Mouse (Mus musculus) neural tube, embryonic 15.5 days (tissue): ENCODE data around the gene Kdm2a. TPM values are rescaled to one million over a fixed set of nuclear protein-coding genes. Genes with fewer than 3 reads are reported as not detected.

ENCODE experiments used
- ATAC-seq: fragments of 200-750 bp; cut with Nextera tagmentation; 2 replicates; pipeline ENCODE4 v1.8.0; 2017; ENCODE audit warnings: mild to moderate bottlenecking, moderate TSS enrichment, moderate library complexity; ENCODE audit not compliant: low FRiP score
- H3K27ac ChIP-seq: fragments of 300-500 bp; sonication (generic); replicated peaks from 2 replicates; pipeline ENCODE4 v1.5.1; 2015; ENCODE audit warnings: mild to moderate bottlenecking, inconsistent platforms
- H3K27me3 ChIP-seq: fragments of 300-500 bp; sonication (generic); replicated peaks from 2 replicates; pipeline ENCODE4 v1.6.1; 2015; ENCODE audit warnings: inconsistent platforms
- H3K36me3 ChIP-seq: fragments of 300-500 bp; sonication (generic); 2 replicates; pipeline ENCODE4 v1.6.1; 2015; ENCODE audit warnings: inconsistent platforms
- H3K4me1 ChIP-seq: fragments of 300-500 bp; sonication (generic); 2 replicates; pipeline ENCODE4 v1.6.1; 2015; ENCODE audit warnings: inconsistent platforms
- H3K4me2 ChIP-seq: fragments of 300-500 bp; sonication (generic); 2 replicates; pipeline ENCODE4 v1.6.1; 2015; ENCODE audit warnings: inconsistent platforms, mild to moderate bottlenecking, moderate library complexity
- H3K4me3 ChIP-seq: fragments of 300-500 bp; sonication (generic); replicated peaks from 2 replicates; pipeline ENCODE4 v1.5.1; 2015; ENCODE audit warnings: mild to moderate bottlenecking, inconsistent platforms
- H3K9ac ChIP-seq: fragments of 300-500 bp; sonication (generic); replicated peaks from 2 replicates; pipeline ENCODE4 v1.6.1; 2015; ENCODE audit warnings: mild to moderate bottlenecking, inconsistent platforms
- H3K9me3 ChIP-seq: fragments of 300-500 bp; sonication (generic); replicated peaks from 2 replicates; pipeline ENCODE4 v1.6.1; 2016; ENCODE audit warnings: inconsistent platforms
- WGBS: fragments of 180-500 bp; shearing (Covaris S2); methylation state at CpG from one replicate; pipeline ENCODE4 v1.1.7; 2015; ENCODE audit warnings: mixed read lengths; 5-methylcytosine and 5-hydroxymethylcytosine counted together
- polyA plus RNA-seq: library from polyadenylated mRNA; unstranded; fragments of >200 nt; fragmentation: Nextera tagmentation; extraction: Ambion mirVana; gene quantifications from 2 replicates; pipeline ENCODE4 v1.2.1, GENCODE M21; 2015

Kdm2a gene
- polyA plus RNA-seq, 1 experiment from 2014 or later = 28.4 TPM

DNA sequence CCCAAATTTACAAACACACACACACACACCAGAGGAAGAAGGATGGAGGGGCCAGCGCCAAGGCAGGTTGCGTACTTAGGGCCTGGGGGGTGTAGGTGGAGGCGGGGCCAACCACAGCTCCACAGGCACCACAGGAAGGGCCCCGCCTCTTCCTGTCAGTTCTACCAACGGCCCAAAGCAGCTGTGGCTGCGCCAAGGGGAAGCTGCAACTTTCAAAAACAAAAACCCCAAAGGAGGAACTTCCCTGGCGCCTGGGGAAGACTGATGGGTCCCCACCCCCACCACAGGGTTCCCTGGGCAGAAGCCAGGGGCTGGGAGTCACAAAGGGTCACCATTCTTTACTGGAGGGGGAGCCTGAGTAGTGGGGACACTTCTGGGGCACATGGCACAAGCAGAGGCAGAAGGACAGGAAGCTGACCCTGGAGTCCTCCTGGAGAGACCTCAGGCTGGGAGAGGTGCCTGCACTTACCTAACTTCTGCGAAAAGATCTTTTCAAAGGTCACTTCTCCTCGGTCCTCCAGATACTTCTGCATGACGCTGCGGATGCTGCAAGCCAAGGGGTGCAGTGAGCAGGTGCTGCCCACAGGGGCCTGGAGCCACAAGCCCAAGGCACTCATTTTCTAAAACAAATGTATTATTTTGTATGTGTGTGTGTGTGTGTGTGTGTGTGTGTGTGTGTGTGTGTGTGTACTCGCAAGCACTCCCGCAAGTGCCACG lies 103.5 kb downstream of the Kdm2a start:
- H3K4me2 ChIP-seq = no peak overlapping the region
- no peak for ATAC-seq
- 68% methylated on average over 13 of the region's 14 CpGs for WGBS
- H3K9ac ChIP-seq = no peak overlapping the region
- H3K27me3 ChIP-seq = no peaks in the 10 kb centered on the region
- peak overlapping the region; percentile 18 for H3K27ac ChIP-seq
- peaks cover 16% of the 10 kb centered on the region for H3K4me1 ChIP-seq
- H3K9me3 ChIP-seq = no peaks in the 10 kb centered on the region
- H3K36me3 ChIP-seq = peaks cover 41% of the 10 kb centered on the region
- no peak overlapping the region for H3K4me3 ChIP-seq

DNA sequence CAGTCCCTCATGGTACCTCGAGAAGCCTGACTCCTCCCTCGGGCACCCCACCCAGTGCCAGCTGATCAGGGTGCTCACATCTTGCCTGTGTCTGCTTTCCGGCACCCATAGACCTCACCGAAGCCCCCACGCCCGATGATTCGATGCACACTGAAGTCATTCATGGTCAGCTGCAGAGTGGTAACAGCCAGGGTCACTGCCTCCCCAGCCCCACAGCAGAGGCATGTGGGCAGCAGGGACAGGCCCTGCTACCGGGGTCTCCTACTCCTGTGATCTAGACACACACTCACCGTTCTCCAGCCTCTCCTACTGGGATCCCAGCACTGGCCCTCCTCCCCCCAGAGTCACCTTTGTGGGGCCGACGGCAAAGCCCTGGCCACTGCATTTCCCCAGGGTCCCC lies 106.9 kb downstream of the Kdm2a start:
- Histone ChIP-seq H3K9ac (no peak overlapping the region), H3K4me1 (peaks cover 8% of the 10 kb centered on the region; the same call in 1 of the 2 replicates), H3K4me3 (no peak overlapping the region), H3K36me3 (peaks cover 73% of the 10 kb centered on the region), H3K27me3 (no peaks in the 10 kb centered on the region), H3K27ac (no peak overlapping the region), H3K9me3 (no peaks in the 10 kb centered on the region), H3K4me2 (no peak overlapping the region)
- WGBS = 90% methylated on average over 11 of the region's 11 CpGs
- no peak for ATAC-seq

DNA sequence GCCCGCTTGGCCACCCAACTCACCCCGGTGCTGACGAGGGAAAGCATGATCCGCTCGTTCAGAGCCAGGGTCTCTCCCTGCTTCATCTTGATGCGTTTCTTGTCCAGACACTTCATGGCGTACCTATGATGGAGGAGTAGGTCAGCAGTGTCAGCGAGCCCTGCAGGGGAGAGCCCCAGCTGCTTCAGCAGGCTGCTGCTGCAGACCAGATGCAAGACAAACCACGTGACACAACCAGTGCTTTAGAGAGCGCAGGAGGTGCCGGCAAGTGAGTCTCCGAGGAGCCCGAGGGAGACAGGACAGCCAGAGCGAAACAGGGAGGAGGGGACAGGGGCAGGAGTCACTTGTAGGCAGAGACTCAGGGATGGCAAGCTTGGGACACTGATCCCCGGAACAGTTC lies 107.3 kb downstream of the Kdm2a start:
- WGBS = 79% methylated on average over 15 of the region's 15 CpGs
- Histone ChIP-seq H3K9me3 (no peaks in the 10 kb centered on the region), H3K27me3 (no peaks in the 10 kb centered on the region), H3K36me3 (peaks cover 77% of the 10 kb centered on the region), H3K27ac (no peak overlapping the region), H3K4me2 (no peak overlapping the region), H3K4me3 (no peak overlapping the region), H3K9ac (no peak overlapping the region), H3K4me1 (peaks cover 8% of the 10 kb centered on the region; the same call in 1 of the 2 replicates)
- ATAC-seq = no peak

DNA sequence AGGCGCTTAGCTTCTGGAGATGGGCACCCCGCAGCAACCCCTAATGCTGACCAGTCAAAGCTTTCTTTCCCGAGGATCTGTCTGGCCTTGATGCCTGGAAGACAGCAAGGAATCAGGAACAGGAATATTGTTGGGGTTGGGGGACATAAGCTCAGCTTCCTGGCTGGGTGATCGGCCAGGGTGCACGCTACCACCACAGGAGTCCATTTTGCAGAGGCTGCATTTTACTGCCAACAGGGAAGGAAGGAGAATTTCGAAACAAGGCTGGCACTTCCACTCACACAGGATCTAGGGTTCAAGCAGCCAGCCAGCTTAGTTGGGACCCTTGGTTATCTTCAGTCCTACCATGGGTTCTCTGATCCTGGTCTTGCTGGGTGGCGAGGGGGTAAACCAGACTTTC lies 114.4 kb downstream of the Kdm2a start:
- 43% methylated on average over 7 of the region's 7 CpGs for WGBS
- H3K4me3 ChIP-seq = peak overlapping the region; percentile 66
- H3K27me3 ChIP-seq = no peaks in the 10 kb centered on the region
- H3K4me2 ChIP-seq = peak overlapping the region; percentile 80
- H3K9me3 ChIP-seq = no peaks in the 10 kb centered on the region
- H3K9ac ChIP-seq = 0 out of 2 replicates have a peak overlapping the region, but pooled peaks have one; percentile 80
- peaks cover 49% of the 10 kb centered on the region for H3K36me3 ChIP-seq
- H3K4me1 ChIP-seq = peaks cover 21% of the 10 kb centered on the region
- peak overlapping the region; percentile 80 for H3K27ac ChIP-seq
- no peak for ATAC-seq

DNA sequence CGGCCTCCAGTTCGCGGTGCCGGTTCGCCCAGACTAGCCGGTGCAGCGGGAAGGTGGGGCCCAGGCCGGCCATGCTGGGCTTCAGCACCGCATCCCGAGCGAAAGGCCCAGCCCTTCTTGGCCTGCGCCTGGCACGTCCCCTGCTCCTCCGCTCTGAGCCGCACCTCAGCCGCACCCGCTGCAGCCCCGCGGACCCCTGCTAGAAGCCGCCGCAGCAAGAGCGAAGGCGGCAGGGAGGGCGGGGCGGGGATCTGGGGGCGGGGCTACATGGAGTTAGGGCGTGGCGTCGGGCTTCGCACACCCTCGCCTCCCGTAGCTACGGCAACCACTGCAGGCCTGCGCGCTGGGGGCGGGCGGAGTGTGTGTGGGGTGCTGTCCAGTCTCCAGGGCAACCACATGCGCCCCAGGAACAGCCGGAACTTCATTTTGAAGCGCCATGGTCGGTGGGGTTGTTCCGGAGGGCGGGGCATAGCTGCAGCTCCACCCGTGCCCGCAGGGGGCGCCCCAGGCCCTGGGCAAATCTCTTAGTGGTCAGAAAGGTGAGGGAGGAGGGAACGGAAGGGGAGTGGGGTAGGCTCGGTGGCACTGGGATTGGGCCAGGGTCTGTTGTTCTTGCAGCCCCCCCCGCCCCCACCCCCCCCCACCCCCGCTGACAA lies 115.1 kb downstream of the Kdm2a start, which contains the start of gene Ankrd13d:
Gene Ankrd13d, minus strand, starts transcription at position 240 of the 656 bp plus-strand sequence.
- H3K36me3 ChIP-seq = peaks cover 44% of the 10 kb centered on the region
- H3K4me3 ChIP-seq = peak within 1 kb of the TSS; percentile 66
- H3K27ac ChIP-seq = peak within 1 kb of the TSS; percentile 80
- no peaks in the 10 kb centered on the region for H3K9me3 ChIP-seq
- WGBS = under 1% methylated on average over 50 of the region's 50 CpGs
- H3K4me2 ChIP-seq = peak within 1 kb of the TSS; percentile 80
- H3K27me3 ChIP-seq = no peaks in the 10 kb centered on the region
- H3K9ac ChIP-seq = peak within 1 kb of the TSS; percentile 80
- peaks cover 21% of the 10 kb centered on the region for H3K4me1 ChIP-seq
- ATAC-seq = peak; percentile 94

DNA sequence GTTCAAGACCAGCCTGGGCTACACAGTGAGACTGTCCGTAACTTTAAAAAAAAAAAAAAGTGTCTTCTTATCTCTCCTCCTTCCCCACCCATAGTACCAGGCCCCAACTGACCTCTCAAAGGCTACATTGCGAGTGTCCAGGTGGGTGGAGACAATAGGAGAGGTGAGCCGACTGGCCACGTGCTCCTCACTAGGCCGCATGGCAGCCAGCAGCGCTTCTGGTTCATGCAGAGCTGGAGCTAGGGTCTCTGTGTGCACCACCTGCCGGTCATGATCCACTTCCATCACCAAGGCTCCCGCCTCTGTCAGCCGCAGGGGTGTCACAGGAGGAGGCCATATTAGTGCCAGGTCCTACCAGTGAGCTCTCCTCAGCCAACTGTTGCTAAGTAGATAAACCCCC lies 117.7 kb downstream of the Kdm2a start:
- Histone ChIP-seq H3K36me3 (peaks cover 23% of the 10 kb centered on the region), H3K4me2 (no peak overlapping the region), H3K9ac (no peak overlapping the region), H3K4me3 (no peak overlapping the region), H3K9me3 (no peaks in the 10 kb centered on the region), H3K4me1 (peaks cover 21% of the 10 kb centered on the region), H3K27me3 (no peaks in the 10 kb centered on the region), H3K27ac (no peak overlapping the region)
- no peak for ATAC-seq
- 95% methylated on average over 9 of the region's 9 CpGs for WGBS

DNA sequence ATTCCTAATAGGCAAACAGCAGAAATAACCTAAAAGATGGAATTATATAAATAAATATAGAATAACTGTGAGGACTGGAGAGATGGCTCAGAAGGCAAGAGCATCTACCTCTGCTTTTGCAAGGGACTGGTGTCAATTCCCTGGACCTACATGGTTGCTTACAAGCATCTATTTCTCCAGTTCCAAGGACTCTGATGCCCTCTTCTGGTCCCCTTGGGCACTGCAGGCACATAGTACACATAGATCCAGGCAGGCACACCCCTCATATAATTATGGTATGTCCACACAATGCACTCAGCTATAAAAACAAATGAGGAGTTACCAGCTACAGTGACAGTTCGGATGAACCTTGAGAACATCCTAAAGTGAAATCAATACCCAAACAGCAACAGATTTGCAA lies 118.6 kb downstream of the Kdm2a start:
- H3K4me1 ChIP-seq = peaks cover 21% of the 10 kb centered on the region
- WGBS = 93% methylated on average over 1 of the region's 1 CpGs

DNA sequence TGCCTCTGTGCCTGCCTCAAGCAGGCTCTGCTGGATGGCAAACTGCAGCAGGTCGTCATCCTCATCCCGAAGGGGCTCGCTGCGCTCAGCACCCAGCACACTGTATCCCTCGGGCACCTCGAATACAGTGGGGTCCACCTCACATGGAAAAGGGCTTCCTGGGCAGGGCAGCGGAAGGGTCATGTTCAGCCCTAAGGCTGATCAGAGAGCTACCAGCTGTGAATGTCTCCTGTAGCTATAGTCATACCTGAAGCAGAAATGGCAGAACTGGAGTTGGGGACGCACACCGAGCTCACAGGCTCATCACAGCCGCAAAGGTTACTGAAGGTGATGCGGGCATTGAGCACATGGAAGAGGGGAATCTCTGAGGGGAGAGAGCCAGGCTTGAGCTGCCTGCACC lies 127.1 kb downstream of the Kdm2a start:
- Histone ChIP-seq H3K27me3 (peaks cover 20% of the 10 kb centered on the region), H3K9ac (no peak overlapping the region)
- no peak for ATAC-seq

More for the DNA sequence above, 118.6 kb downstream of the Kdm2a start:
- Histone ChIP-seq H3K9me3 (no peaks in the 10 kb centered on the region), H3K27ac (no peak overlapping the region), H3K9ac (no peak overlapping the region), H3K36me3 (peaks cover 24% of the 10 kb centered on the region), H3K4me2 (no peak overlapping the region), H3K4me3 (no peak overlapping the region), H3K27me3 (no peaks in the 10 kb centered on the region)
- ATAC-seq = no peak

DNA sequence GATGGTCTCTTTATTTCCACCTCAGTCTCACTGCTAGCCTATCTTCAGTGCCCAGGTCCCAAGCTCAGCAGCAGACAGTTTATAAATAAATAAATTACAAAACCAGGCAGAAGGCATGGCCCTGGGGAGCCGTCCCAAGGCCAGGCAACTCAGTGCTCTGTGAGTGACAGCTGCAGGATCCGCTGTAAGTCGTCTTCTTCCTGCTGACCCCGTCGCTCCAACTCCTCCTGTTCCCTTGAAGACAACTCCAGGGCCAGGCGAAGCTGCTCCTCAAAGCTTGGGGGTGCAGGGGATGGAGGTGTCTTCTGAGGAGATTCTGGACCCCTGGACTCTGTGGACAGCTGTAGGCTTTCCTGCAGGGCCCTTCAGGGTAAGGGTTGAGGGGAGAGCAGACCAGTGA lies 127.9 kb downstream of the Kdm2a start:
- Histone ChIP-seq H3K4me2 (no peak overlapping the region), H3K9me3 (no peaks in the 10 kb centered on the region), H3K4me1 (peaks cover 12% of the 10 kb centered on the region), H3K9ac (no peak overlapping the region), H3K4me3 (no peak overlapping the region), H3K36me3 (peaks cover 29% of the 10 kb centered on the region), H3K27me3 (peaks cover 20% of the 10 kb centered on the region), H3K27ac (no peak overlapping the region)
- 70% methylated on average over 6 of the region's 6 CpGs for WGBS
- no peak for ATAC-seq

More for the DNA sequence above, 127.1 kb downstream of the Kdm2a start:
- Histone ChIP-seq H3K4me3 (no peak overlapping the region), H3K4me1 (peaks cover 12% of the 10 kb centered on the region), H3K9me3 (no peaks in the 10 kb centered on the region), H3K27ac (no peak overlapping the region), H3K4me2 (no peak overlapping the region), H3K36me3 (peaks cover 30% of the 10 kb centered on the region)
- WGBS = 94% methylated on average over 11 of the region's 11 CpGs

DNA sequence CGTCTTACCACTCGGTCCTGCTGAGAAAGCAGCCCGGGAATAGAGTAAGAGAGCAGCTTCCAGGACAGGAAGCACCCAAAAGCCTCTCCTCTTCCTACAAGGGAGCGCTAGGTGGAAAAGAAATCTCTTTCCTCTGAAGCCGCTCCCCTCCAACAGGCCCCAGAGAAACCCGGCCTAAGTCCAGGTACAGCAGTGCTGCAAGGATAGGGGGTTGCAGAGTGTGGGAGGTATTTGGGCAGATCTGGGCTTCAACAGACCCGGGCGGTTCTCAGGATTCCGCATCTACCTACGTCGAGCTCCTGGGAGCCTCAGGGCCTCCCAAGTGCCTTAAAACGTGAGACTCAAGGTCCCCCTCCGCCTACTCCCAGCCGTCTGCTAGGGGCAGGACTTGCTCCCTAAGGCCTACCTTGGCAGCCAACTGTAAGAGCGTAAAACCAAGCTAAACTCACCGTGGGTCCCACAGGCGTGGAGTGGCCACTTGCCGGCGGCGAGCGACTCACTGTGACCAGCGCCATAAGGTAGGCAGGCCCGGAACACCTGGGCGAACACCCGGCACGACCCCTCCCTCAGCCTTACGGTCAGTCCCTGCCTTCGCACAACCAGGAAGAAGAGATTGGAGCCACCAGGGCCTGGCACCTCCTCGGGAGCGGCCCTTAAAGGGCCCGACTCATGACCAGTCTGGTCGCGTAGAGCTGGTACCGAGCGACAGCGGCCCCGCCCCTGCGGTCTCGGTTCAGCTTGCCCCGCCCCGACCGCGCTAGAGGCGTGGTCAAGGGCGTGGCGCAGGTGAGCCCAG lies 129.3 kb downstream of the Kdm2a start, which contains the start of gene Ssh3:
Gene Ssh3, minus strand, starts transcription at position 615 of the 796 bp plus-strand sequence.
- Histone ChIP-seq H3K9me3 (no peaks in the 10 kb centered on the region), H3K9ac (peak within 1 kb of the TSS; percentile 47), H3K4me3 (peak within 1 kb of the TSS; percentile 40), H3K27me3 (peaks cover 20% of the 10 kb centered on the region), H3K4me2 (peak within 1 kb of the TSS; percentile 60), H3K4me1 (peaks cover 12% of the 10 kb centered on the region), H3K36me3 (peaks cover 28% of the 10 kb centered on the region), H3K27ac (no peak within 1 kb of the TSS)
- peak; percentile 74; the same call in 1 of the 2 replicates for ATAC-seq
- 7% methylated on average over 46 of the region's 46 CpGs for WGBS

DNA sequence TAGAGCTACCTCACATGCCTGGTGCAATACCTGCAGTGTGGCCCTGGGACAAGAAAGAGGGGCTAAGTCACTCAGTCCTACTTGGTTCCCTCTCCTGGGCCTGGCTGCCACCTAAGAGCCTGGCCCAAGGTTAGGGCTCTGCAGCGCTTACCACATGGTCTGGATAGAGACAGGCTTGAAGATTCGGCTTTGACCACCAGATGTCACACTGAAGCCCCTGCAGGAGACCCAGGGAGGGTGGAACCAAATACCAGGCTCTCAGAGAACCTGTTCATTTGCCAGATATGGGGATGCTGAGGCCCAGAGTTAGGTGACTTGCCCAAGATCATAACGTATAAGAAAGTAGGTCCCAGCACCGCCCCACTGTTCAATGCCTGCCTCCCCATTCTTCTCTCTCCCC lies 132.1 kb downstream of the Kdm2a start:
- Histone ChIP-seq H3K27ac (no peak overlapping the region), H3K9ac (no peak overlapping the region), H3K4me2 (no peak overlapping the region), H3K36me3 (peaks cover 10% of the 10 kb centered on the region), H3K4me1 (peaks cover 12% of the 10 kb centered on the region), H3K27me3 (peaks cover 15% of the 10 kb centered on the region), H3K9me3 (no peaks in the 10 kb centered on the region), H3K4me3 (no peak overlapping the region)
- WGBS = 67% methylated on average over 4 of the region's 4 CpGs
- ATAC-seq = no peak
